Mouse (Mus musculus) T-cell, adult 2 months (primary cell): ENCODE results near the gene Mterf1b.

Source experiments
- DNase-seq: peaks from one replicate; pipeline ENCODE4 v3.0.0; 2022; ENCODE audit warnings: low spot score

Mterf1b gene

GRCm38 (mm10) chr5:4245004-4245403 is 52.8 kb downstream of the Mterf1b start:
- no peak for DNase-seq

- DNase-seq = no peak
Measured at GRCm38 (mm10) chr5:4246095-4246494, 53.9 kb downstream of the Mterf1b start.
